Mouse (Mus musculus): ENCODE measurements at regions not wholly inside any gene's neighbourhood (a gene's known extent, or its start where the extent isn't known, plus 50 kb on each side); places are given as distances from the start of the nearest gene placed in this dataset.
"Not testable (repeated sequence)": the region's sequence is repeated elsewhere in the genome, so short reads cannot be mapped to it uniquely, and the experiment has no call there.

DNA sequence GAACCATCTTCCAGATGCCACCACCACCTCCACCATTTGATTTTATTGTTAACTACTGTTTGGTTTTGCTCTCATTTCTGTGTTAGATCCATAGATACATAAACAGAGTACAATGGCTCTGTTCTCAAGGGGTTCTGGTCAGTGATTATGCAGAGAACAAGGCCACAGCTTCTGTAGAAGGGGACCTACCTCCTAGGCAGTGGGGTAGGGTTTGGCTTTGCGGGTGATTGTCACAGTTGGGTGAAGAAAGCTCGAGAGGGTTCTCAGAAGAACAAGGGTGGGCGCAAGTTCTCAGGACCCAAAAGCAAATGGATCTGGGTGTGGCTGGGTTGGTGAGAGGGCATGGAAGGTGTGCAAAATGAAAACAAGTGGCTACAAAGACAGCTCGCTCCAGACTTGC, 100.8 kb upstream of the Nxpe4 start:
- 89% methylated on average over 4 of the region's 4 CpGs for WGBS
- no peaks in the 10 kb centered on the region for H3K27me3 ChIP-seq (ENCODE audit: insufficient read depth, low read length)
- H3K4me2 ChIP-seq (ENCODE audit: low read depth, low read length), result no peak overlapping the region
- no peak for DNase-seq (ENCODE audit: low spot score)
- ATAC-seq, result no peak
- H3K36me3 ChIP-seq (ENCODE audit: insufficient read depth, low read length), result no peaks in the 10 kb centered on the region
- no peaks in the 10 kb centered on the region; the same call in 1 of the 2 replicates for H3K4me1 ChIP-seq (ENCODE audit: insufficient read depth, low read length)
- H3K9ac ChIP-seq (replicated peaks; ENCODE audit: low read length), result no peak overlapping the region
- no peak for TF ChIP-seq CTCF (IDR thresholded peaks at IDR 0.05; ENCODE audit: low read depth)
- no peak overlapping the region for H3K4me3 ChIP-seq (ENCODE audit: low read length)
- no peaks in the 10 kb centered on the region for H3K9me3 ChIP-seq (ENCODE audit: low read length)
- H3K27ac ChIP-seq, result no peak overlapping the region

GRCm38 (mm10) chr9:48066730-48067345, 95.0 kb upstream of the Nxpe4 start:
- no peak overlapping the region for H3K4me2 ChIP-seq (ENCODE audit: low read depth, low read length)
- TF ChIP-seq CTCF (IDR thresholded peaks at IDR 0.05; ENCODE audit: low read depth), result no peak
- no peaks in the 10 kb centered on the region for H3K4me1 ChIP-seq (ENCODE audit: insufficient read depth, low read length)
- H3K27me3 ChIP-seq (ENCODE audit: insufficient read depth, low read length), result no peaks in the 10 kb centered on the region
- DNase-seq (ENCODE audit: low spot score) (peak; percentile 48), ATAC-seq (peak; percentile 38; the same call in 1 of the 2 replicates)
- peak overlapping the region; percentile 1; the same call in 1 of the 2 replicates for H3K27ac ChIP-seq
- H3K9ac ChIP-seq (replicated peaks; ENCODE audit: low read length), result no peak overlapping the region
- no peak overlapping the region for H3K4me3 ChIP-seq (ENCODE audit: low read length)
- 53% methylated on average over 7 of the region's 7 CpGs for WGBS
- H3K36me3 ChIP-seq (ENCODE audit: insufficient read depth, low read length), result no peaks in the 10 kb centered on the region
- no peaks in the 10 kb centered on the region for H3K9me3 ChIP-seq (ENCODE audit: low read length)

GRCm38 (mm10) chr9:48072592-48072991, 89.2 kb upstream of the Nxpe4 start:
- Histone ChIP-seq H3K4me3 (ENCODE audit: low read length) (no peak overlapping the region), H3K4me2 (ENCODE audit: low read depth, low read length) (no peak overlapping the region), H3K4me1 (ENCODE audit: insufficient read depth, low read length) (no peaks in the 10 kb centered on the region), H3K9ac (replicated peaks; ENCODE audit: low read length) (no peak overlapping the region), H3K9me3 (ENCODE audit: low read length) (no peaks in the 10 kb centered on the region), H3K27me3 (ENCODE audit: insufficient read depth, low read length) (no peaks in the 10 kb centered on the region), H3K27ac (no peak overlapping the region), H3K36me3 (ENCODE audit: insufficient read depth, low read length) (no peaks in the 10 kb centered on the region)
- WGBS, result 85% methylated on average over 1 of the region's 1 CpGs
- ATAC-seq, result no peak
- no peak for DNase-seq (ENCODE audit: low spot score)
- TF ChIP-seq CTCF (IDR thresholded peaks at IDR 0.05; ENCODE audit: low read depth), result no peak

GRCm38 (mm10) chr9:48073096-48073495, 88.7 kb upstream of the Nxpe4 start:
- Histone ChIP-seq H3K4me2 (ENCODE audit: low read depth, low read length) (no peak overlapping the region), H3K9me3 (ENCODE audit: low read length) (no peaks in the 10 kb centered on the region), H3K27me3 (ENCODE audit: insufficient read depth, low read length) (no peaks in the 10 kb centered on the region), H3K4me1 (ENCODE audit: insufficient read depth, low read length) (no peaks in the 10 kb centered on the region), H3K9ac (replicated peaks; ENCODE audit: low read length) (no peak overlapping the region), H3K36me3 (ENCODE audit: insufficient read depth, low read length) (no peaks in the 10 kb centered on the region), H3K27ac (no peak overlapping the region), H3K4me3 (ENCODE audit: low read length) (no peak overlapping the region)
- 67% methylated on average over 2 of the region's 2 CpGs for WGBS
- ATAC-seq (no peak), DNase-seq (ENCODE audit: low spot score) (no peak)
- TF ChIP-seq CTCF (IDR thresholded peaks at IDR 0.05; ENCODE audit: low read depth), result no peak

GRCm38 (mm10) chr9:48075661-48076240, 86.1 kb upstream of the Nxpe4 start:
- ATAC-seq, result peak; percentile 55; the same call in 1 of the 2 replicates

DNA sequence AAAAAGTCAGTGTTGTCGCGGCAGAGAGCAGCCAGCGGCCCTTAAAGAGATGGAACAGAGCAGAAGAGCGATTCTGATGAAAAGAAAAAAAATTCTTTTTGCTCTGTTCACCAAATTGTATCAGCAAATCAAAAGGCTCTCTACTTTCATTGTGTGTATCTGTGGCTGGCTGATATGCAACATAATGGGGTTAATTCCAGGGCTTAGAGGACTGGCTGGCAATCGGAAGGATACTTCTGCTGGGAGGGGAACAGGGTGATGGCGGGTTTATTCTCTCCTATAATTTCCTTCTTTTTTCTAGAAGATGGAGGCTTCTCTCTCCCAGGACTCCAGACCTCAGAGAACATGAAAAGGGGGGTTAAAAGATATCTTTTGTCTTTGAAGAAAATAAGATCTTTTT, 79.4 kb upstream of the Nxpe4 start:
- Histone ChIP-seq H3K4me3 (ENCODE audit: low read length) (no peak overlapping the region), H3K4me1 (ENCODE audit: insufficient read depth, low read length) (no peaks in the 10 kb centered on the region), H3K9me3 (ENCODE audit: low read length) (no peaks in the 10 kb centered on the region), H3K27me3 (ENCODE audit: insufficient read depth, low read length) (no peaks in the 10 kb centered on the region), H3K4me2 (ENCODE audit: low read depth, low read length) (no peak overlapping the region), H3K36me3 (ENCODE audit: insufficient read depth, low read length) (no peaks in the 10 kb centered on the region), H3K27ac (no peak overlapping the region), H3K9ac (replicated peaks; ENCODE audit: low read length) (no peak overlapping the region)
- no peak for DNase-seq (ENCODE audit: low spot score)
- 41% methylated on average over 6 of the region's 6 CpGs for WGBS
- no peak for TF ChIP-seq CTCF (IDR thresholded peaks at IDR 0.05; ENCODE audit: low read depth)
- no peak for ATAC-seq

More at GRCm38 (mm10) chr9:48075661-48076240, 86.1 kb upstream of the Nxpe4 start:
- Histone ChIP-seq H3K27me3 (ENCODE audit: insufficient read depth, low read length) (no peaks in the 10 kb centered on the region), H3K4me3 (ENCODE audit: low read length) (no peak overlapping the region), H3K4me1 (ENCODE audit: insufficient read depth, low read length) (no peaks in the 10 kb centered on the region), H3K4me2 (ENCODE audit: low read depth, low read length) (no peak overlapping the region), H3K9me3 (ENCODE audit: low read length) (no peaks in the 10 kb centered on the region), H3K27ac (no peak overlapping the region), H3K9ac (replicated peaks; ENCODE audit: low read length) (no peak overlapping the region), H3K36me3 (ENCODE audit: insufficient read depth, low read length) (no peaks in the 10 kb centered on the region)
- no peak for TF ChIP-seq CTCF (IDR thresholded peaks at IDR 0.05; ENCODE audit: low read depth)
- DNase-seq (ENCODE audit: low spot score), result peak; percentile 41
- 51% methylated on average over 5 of the region's 5 CpGs for WGBS

GRCm38 (mm10) chr9:48084196-48084595, 77.6 kb upstream of the Nxpe4 start:
- H3K9me3 ChIP-seq (ENCODE audit: low read length); ATAC-seq; H3K4me3 ChIP-seq (ENCODE audit: low read length); H3K27me3 ChIP-seq (ENCODE audit: insufficient read depth, low read length); H3K27ac ChIP-seq; H3K9ac ChIP-seq (replicated peaks; ENCODE audit: low read length); H3K36me3 ChIP-seq (ENCODE audit: insufficient read depth, low read length); H3K4me2 ChIP-seq (ENCODE audit: low read depth, low read length); DNase-seq (ENCODE audit: low spot score); H3K4me1 ChIP-seq (ENCODE audit: insufficient read depth, low read length): not testable (repeated sequence)
- 25% methylated on average over 5 of the region's 5 CpGs for WGBS

Data from hindbrain, postnatal 0 days (tissue).